Mouse (Mus musculus): ENCODE data around the gene Myof.

GRCm38 (mm10) chr19:37959076-37959475 is 84.3 kb downstream of the Myof start:
- TF ChIP-seq POLR2A (IDR thresholded peaks at IDR 0.05; ENCODE audit: control insufficient read depth, extremely low read depth, insufficient read depth, low read length, poor library complexity) (no peak), CTCF (IDR thresholded peaks at IDR 0.05; ENCODE audit: borderline replicate concordance, control insufficient read depth, extremely low read depth, insufficient read depth, low read length, poor library complexity) (no peak)
